Mouse (Mus musculus) frontal cortex, adult 2 months (tissue): ENCODE results near the gene Arhgef17. TPM values are rescaled to one million over a fixed set of nuclear protein-coding genes. Genes with fewer than 3 reads are reported as not detected.

Experiments used
- DNase-seq, 2 experiments: peaks; one replicate each; pipeline ENCODE4 v3.0.0; 2022; ENCODE audit warnings: low spot score in 1 of 2; ENCODE audit errors: extremely low spot score in 1 of 2
- polyA plus RNA-seq: library from polyadenylated mRNA; depleted of rRNA; stranded (reverse); fragments of >200 nt; gene quantifications from 2 replicates; pipeline ENCODE4 v1.2.3, GENCODE M21; 2012

Arhgef17 gene
- polyA plus RNA-seq, 1 experiment: 74.9 TPM

DNA sequence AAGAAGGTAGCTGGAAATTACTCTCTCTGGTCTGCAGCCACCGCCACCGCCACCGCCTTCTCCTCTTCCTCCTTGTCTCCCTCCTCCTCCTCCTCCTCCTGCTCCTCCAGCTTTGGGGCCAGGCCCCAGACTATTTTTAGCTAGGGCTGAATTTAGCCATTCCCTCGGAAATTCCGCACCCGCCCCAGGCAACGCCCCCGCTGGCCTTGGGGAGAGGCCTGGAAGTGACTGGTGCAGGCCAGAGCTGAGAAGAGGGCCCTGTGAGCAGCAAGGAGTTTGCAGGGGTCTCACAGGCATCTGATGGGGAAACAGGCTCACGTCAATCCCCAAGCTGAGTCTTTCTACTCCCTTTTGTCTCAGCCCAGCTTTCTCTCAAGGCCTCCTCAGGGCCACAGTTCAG is 13.7 kb downstream of the Arhgef17 start:
- DNase-seq: no peak

DNA sequence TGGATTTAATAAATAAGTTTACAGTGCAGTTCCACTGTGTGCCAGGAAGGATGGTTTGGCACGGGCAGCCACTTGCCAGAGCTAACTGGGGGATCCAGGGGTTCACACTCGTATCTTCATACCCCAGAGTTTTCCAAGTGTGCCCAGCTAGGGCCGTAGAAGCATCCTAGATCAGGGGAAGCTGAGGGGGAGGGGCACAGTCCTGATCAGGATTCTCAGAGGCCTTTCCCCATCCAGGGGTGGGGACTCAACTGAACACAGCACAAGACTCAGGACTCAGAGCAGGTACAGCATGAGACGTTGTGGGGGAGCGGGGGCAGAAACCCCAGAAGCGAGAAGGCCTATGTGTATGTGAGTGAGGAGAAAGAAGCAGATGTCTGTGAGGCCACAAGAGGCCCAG is 14.2 kb downstream of the Arhgef17 start:
- DNase-seq: no peak

DNA sequence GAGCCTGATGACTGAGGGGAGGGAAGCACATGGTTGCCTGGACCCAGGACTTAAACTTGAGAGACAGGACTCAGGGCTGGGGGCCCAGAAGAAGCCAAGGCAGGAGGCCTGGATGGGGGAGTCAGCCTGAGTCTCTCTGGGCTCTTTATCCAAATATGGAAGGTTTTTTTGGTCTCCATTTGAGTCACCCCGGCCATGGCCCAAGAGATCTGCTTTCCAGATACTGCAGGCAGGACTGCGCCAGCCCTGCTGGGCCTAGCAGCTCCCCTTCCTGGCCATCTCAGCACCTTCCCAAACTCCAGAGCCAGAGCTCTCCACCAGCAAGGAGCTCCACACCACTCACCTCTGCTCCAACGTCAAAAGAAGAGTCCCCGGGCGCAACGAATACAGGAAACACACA is 15.4 kb downstream of the Arhgef17 start:
- no peak for DNase-seq

DNA sequence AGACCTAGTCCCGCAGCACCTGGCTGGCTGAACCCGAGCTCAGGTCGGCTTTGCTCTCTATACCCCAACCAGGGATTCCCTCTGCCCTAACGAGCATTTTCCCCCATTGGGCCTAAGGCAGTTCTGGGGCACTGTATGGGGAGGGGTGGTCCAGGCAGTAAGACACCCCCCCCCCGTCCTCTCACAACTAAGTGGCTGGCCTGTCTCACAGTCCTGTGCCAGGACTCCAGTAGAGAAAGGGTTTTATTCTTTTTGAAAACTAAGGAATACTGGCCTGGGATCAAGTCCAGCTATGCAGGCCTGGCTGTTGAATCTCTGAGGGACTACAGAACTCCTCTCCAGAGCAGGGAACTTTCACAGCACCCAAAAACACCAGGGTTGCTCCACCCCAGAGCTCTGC is 16.7 kb downstream of the Arhgef17 start:
- no peak for DNase-seq

DNA sequence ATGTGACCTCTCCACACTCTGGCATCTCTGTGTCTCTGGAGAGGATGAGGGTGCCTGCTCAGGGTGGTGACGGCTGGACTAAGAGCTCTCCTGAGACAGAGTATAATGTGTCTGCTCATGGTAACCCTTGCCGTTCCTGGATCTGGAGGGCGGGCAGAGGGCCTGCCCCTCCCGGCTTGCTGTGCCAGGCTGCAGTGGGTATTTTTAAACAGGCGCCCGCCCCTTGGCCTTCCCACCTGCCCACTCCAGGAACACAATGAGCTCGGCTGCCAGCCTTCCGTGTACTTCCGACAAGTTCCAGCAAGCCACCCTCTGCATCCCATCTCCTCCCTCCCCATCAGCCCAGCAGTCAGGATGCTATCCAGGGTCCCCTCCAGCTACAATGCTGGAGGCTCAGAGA is 20.1 kb downstream of the Arhgef17 start:
- DNase-seq: no peak

GRCm38 (mm10) chr7:100911246-100911770 is 20.6 kb downstream of the Arhgef17 start:
- no peak for DNase-seq

DNA sequence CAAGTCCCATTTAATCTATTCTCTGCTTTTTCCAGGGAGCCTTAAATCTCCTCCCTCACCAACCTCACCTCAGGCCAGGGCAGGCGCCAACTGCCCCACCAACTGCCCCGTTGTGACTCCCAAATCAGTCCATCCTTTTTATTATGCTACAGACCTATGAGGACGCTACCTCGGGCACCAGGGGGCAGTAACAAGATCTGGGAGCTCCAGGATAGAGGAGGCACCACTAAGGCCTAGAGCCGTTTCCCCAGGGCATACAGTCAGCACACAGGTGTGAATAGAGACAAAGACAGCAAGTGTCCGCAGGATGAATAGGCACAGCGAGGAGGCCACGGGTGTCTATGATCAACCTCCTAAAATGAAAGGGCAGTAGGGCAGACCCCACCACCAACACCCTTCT is 23.3 kb downstream of the Arhgef17 start:
- DNase-seq: no peak

GRCm38 (mm10) chr7:100908061-100908460 is 23.8 kb downstream of the Arhgef17 start:
- no peak for DNase-seq

GRCm38 (mm10) chr7:100907231-100907630 is 24.7 kb downstream of the Arhgef17 start:
- peak; percentile 61 to 93 for DNase-seq

DNA sequence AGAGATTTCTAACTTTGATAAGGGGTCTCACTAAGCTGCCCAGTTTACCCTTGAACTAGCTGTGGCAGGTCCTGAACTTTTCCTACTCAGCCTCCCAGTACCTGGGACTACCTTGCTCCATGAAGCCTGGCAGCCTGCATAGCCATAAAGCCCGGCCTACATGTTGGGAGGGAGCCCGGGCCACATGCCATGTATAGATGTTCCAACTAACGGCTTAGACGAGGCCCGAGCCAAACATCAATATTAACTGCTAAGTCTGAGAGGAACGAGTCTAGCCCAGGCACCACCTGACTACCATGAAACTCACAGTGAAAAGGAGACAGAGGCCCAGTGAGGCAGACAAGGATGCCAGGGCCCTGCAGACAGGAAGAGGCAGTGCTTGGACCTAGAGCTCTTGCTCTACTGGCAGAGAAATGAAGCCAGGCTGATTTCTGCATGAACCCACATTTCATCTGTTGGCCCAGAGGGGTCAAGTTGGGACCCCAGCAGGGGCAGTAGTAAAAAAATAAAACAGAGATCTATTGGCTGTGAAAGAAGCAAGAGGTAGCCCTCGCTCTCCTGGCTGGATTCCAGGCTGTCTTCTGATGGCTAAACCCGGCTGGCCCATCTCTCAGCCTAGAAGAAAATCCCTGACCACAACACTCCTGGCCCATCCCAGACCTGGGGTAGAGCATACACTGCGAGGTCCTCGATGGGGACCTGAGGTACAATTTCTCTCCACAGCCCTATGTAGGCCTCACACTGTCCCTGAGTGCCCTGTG is 25.7 kb downstream of the Arhgef17 start:
- DNase-seq: no peak

DNA sequence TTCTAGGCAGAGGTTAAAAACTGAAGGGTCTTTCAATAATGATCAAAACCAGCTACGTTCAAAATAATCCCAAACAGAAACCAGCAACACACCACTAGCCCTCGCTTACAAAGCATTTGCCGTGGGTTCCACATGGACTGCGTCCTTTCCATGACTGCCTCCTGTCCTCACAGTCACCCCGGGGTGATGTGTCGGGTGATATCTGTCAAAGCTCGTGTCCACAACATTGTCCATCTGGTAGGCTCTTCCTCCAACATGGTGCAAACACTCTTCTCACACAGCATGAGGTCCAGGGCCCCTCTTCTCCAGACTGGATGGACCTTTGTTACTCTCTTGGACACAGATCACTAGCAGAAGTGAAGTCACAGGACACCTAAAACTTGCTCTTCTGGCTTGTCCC is 26.9 kb downstream of the Arhgef17 start:
- no peak for DNase-seq

GRCm38 (mm10) chr7:100904612-100905011 is 27.3 kb downstream of the Arhgef17 start:
- DNase-seq: no peak

DNA sequence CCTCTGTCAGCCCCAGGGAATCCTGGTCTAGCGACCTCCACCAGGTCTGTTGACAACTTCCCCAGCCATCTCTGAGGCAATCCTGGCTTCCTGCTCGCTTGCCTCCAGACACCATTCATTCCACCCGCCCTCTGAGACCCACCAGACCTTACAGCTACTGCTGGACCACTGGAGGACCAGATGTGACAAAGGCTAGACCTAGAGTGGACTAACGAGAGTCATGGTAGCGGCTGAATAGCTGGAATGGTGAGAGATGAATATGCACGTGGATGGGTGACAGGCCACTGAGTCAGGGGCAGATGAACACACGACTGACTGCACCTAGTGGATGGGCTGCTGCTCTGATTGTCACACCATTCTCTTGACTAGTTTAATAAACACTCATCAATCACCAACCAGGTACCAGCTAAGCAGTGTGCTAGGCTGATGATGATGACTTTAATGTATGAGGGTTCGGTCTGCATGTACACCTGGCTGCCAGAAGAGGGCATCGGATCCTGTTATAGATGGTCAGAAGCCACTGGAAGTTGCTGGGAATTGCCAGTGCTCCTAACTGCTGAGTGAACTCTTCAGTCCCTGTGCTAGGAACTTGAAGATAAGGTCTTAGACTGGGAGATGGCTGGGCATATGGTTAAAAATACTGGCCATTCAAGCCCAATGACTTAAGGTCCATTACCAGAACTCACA is 29.3 kb downstream of the Arhgef17 start:
- DNase-seq: no peak

GRCm38 (mm10) chr7:100897828-100898227 is 34.1 kb downstream of the Arhgef17 start:
- DNase-seq: no peak

DNA sequence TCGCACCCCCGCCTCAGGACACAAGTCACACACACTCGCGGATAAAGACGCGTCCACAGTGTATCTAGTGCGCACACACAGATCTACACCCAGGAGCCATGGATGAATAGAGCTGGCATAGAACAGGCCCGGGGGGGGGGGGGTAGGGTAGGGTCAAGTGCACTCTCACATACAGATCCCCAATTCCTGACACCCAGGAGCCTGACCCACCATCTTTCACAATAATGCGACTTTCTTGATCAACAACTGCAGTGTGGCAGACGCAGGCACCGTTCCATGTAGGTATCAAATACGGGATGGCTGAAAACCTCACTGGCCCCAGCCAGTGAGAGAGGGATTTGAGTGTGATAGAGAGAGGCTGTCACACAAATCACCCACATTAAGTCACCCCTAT is 37.1 kb downstream of the Arhgef17 start:
- no peak for DNase-seq

DNA sequence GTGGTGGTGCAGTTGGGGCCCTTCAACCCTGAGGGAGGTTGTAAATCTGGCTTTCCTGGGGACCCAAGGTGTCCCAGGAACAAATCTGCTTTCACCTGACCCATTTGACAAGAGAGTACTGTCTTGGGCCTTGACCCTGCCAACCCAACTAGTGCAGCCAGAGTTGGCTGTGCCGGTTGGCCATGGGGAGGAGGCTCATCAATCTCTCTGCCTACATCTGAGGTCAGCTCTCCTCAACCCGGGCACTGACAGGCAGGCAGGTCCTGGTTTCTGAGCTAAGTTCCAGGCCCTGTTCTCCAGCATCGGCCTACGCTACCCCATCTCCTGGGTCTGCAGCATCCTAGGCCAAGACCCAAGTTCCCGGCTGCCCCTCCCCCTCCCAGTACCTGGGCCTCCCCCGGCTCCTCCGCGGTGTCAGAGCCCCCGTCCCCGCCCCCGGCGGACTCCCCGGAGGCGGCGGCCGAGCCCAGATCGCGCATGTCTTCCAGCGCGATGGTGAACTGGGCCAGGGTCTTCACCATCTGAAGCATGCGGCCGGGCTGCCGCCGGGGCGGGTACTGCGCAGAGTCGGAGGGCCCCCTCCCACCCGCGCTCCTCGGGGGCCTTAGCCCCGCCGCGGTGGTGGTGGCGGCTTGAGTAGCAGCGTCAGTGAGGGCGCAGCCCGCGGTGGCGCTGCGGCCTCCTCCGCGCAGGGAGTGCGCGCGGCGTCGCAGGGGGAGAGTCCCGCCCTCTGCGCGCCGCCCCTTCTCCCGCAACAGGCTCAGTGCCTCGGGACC is 37.7 kb downstream of the Arhgef17 start:
- DNase-seq: peak in 1 of 2 experiments; percentile 65

DNA sequence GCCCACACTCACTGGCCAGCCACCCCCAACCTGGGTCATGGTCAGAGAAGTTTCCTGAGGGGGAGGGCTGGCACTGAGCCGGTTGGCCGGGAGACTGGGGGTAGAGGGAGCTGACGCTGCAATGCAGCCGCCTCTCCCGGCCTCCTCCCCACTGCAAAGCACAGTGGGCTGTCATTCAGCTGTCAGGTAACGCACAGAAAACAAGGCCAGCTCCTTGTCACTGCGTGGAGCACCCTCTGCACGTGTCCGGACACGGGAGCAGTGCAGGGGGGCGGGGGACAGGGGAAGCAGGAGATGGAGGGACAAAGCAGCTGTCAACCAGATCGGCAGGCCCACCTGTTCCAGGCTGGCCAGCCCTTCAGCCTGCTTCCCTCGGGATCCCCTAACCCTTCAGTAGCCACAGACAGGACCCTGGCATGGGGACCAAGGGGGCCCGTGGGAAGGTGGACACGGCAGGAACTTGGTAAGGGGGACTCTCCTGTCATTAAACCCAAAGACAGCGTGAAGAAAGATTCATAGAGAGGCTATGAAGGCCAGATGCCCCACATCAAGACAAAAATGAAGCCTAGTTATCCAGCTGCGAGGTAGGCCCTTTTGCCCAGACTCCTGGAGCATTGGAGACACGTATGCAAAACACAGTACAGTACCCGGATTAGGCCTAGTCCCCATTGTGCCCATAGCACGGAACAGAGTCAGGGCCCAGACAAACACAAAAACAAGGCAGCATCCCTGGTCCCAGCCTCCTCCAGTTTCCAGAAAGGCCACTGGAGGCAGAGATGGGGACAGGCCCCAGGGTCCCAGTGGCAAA is 38.5 kb downstream of the Arhgef17 start:
- peak in 1 of 2 experiments; percentile 59 for DNase-seq

- DNase-seq: peak in 1 of 2 experiments; percentile 82
These were observed 45.4 kb downstream of the Arhgef17 start for GRCm38 (mm10) chr7:100886535-100886934.

DNA sequence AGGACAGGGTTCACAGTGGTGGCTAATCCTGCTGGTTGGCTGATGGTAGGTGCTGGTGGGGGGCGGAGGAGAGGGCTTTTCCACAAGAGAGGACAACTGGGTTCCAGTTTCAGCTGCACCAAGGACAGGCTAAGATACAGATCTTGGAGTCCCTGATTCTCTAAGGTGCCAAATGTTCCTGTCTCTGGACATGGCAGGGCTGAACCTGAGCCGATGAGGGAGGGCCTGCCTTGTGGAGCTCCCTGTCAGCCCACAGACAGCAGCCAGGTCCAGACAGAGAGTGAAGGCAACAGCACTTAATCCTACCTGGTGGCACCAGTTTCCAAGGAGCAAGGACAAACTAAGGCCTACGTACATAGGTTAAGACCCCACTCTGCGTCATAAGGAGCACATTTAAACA is 47.4 kb downstream of the Arhgef17 start:
- DNase-seq: no peak

DNA sequence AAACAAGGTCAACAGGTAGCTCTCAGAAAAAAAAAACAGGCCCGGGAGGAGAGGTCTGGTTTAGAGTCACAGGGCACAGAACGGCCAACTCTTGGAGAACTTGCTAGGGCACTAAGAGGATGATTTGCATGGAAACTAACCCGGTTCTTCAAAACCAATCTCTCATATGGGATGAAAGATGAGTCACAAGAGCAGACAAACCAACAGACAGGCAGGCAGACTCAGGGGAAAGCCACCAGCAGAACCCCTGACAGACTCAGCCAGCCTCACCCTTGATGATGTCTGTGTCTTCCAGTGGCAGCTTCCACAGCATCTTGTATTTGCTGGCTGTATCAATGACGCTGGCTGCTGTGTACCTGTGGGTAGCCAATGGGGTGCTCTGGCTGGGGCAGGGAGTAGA is 50.0 kb downstream of the Arhgef17 start:
- no peak for DNase-seq
